Mouse (Mus musculus) heart, embryonic 12.5 days (tissue): ENCODE data around the gene Pum1. TPM values are rescaled to one million over a fixed set of nuclear protein-coding genes. Genes with fewer than 3 reads are reported as not detected.
A peak's percentile ranks its signal among the peaks of the same experiment; 100 is the strongest.

Source experiments
- ATAC-seq: fragments of 200-750 bp; cut with Nextera tagmentation; 2 replicates; pipeline ENCODE4 v1.8.0; 2017; ENCODE audit warnings: moderate TSS enrichment, moderate library complexity; ENCODE audit not compliant: insufficient number of reproducible peaks, low FRiP score
- H3K27ac ChIP-seq: fragments of 300-500 bp; sonication (generic); 2 replicates; pipeline ENCODE4 v1.5.1; 2016; ENCODE audit warnings: mild to moderate bottlenecking, moderate library complexity; ENCODE audit not compliant: poor library complexity, severe bottlenecking
- H3K27me3 ChIP-seq: fragments of 300-500 bp; sonication (generic); replicated peaks from 2 replicates; pipeline ENCODE4 v1.6.1; 2016; ENCODE audit warnings: mild to moderate bottlenecking, moderate library complexity
- H3K36me3 ChIP-seq: fragments of 300-500 bp; sonication (generic); 2 replicates; pipeline ENCODE4 v1.6.1; 2016; ENCODE audit warnings: mild to moderate bottlenecking, moderate library complexity
- H3K4me1 ChIP-seq: fragments of 300-500 bp; sonication (generic); replicated peaks from 2 replicates; pipeline ENCODE4 v1.6.1; 2016; ENCODE audit warnings: mild to moderate bottlenecking
- H3K4me2 ChIP-seq: fragments of 300-500 bp; sonication (generic); 2 replicates; pipeline ENCODE4 v1.6.1; 2016; ENCODE audit warnings: mild to moderate bottlenecking, moderate library complexity
- H3K4me3 ChIP-seq: fragments of 300-500 bp; sonication (generic); 2 replicates; pipeline ENCODE4 v1.5.1; 2016; ENCODE audit warnings: mild to moderate bottlenecking
- H3K9ac ChIP-seq: fragments of 300-500 bp; sonication (generic); 2 replicates; pipeline ENCODE4 v1.6.1; 2016; ENCODE audit warnings: mild to moderate bottlenecking, moderate library complexity
- H3K9me3 ChIP-seq: fragments of 300-500 bp; sonication (generic); replicated peaks from 2 replicates; pipeline ENCODE4 v1.6.1; 2016; ENCODE audit warnings: mild to moderate bottlenecking, moderate library complexity
- WGBS: fragments of 180-500 bp; shearing (Covaris S2); methylation state at CpG from one replicate; pipeline ENCODE4 v1.1.7; 2016; 5-methylcytosine and 5-hydroxymethylcytosine counted together
- polyA plus RNA-seq: library from polyadenylated mRNA; unstranded; fragments of >200 nt; fragmentation: Nextera tagmentation; extraction: Ambion mirVana; gene quantifications from 2 replicates; pipeline ENCODE4 v1.2.1, GENCODE M21; 2016

Pum1 gene
- polyA plus RNA-seq, 1 experiment from 2014 or later: 68.7 TPM

DNA sequence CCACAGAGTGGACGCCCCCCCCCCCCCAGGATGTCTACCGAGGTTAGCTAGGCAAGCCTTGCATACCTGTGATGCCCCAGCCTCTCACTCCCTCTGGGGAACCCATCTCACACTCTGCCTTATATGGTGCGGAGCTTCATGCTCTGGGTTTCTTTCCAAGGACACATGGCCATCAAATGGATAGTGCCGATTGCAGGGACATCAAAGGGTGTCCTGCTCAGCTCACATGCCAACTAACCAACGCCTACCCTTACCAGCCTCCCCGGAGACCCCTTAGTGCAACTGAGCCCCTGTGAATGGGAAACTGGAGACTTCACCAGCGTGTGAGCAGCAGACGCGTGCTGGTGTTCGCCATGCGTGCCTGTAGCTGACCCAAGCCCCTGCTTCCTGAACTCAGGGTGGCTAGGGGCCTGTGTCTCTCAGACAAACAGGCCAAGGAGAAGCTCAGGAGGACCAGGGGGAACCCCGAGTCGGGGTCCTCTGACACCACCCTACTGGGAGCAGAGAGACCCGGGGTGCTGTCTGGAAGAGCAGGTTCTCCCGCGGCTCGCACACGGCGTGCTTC lies 128.8 kb downstream of the Pum1 start:
- 7% methylated on average over 19 of the region's 19 CpGs for WGBS
- Histone ChIP-seq H3K4me3 (peak overlapping the region; percentile 78), H3K36me3 (no peaks in the 10 kb centered on the region), H3K9ac (peak overlapping the region; percentile 96), H3K9me3 (no peaks in the 10 kb centered on the region), H3K27ac (no peak overlapping the region), H3K4me1 (peaks cover 29% of the 10 kb centered on the region), H3K27me3 (0 out of 2 replicates have a peak, but pooled peaks cover 5% of the 10 kb centered on the region), H3K4me2 (peak overlapping the region; percentile 89)
- ATAC-seq: peak; percentile 12

- Histone ChIP-seq H3K4me3 (peak within 1 kb of the TSS; percentile 78), H3K4me2 (peak within 1 kb of the TSS; percentile 89), H3K4me1 (peaks cover 36% of the 10 kb centered on the region), H3K9me3 (no peaks in the 10 kb centered on the region), H3K27ac (peak within 1 kb of the TSS; percentile 28; the same call in 1 of the 2 replicates), H3K9ac (peak within 1 kb of the TSS; percentile 96), H3K27me3 (0 out of 2 replicates have a peak, but pooled peaks cover 5% of the 10 kb centered on the region), H3K36me3 (no peaks in the 10 kb centered on the region)
- whole genome bisulfite sequencing: 2% methylated on average over 84 of the region's 99 CpGs
- peak; percentile 27 for ATAC-seq
Measured at GRCm38 (mm10) chr4:130792376-130793179, 129.5 kb downstream of the Pum1 start, which contains the start of gene Sdc3. Gene Sdc3 (plus strand): TSS chr4:130792537.

DNA sequence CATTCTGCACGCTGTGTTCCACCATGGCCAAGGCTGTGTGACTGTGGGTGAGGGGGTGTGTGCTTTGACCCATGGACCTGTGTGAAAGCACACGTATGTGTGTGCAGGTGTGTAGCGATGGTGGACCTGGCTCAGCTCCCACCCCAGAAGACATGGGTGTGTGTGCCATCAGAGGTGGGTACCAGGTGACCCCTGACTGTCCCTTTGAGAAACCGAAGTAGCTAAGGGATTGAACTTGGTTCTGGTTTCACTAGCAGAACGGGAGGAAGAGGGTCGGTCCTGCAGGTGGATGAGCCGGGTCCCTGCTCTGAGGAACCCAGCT lies 130.0 kb downstream of the Pum1 start:
- peak; percentile 7; the same call in 1 of the 2 replicates for ATAC-seq
- peak overlapping the region; percentile 89 for H3K4me2 ChIP-seq
- peak overlapping the region; percentile 78 for H3K4me3 ChIP-seq
- H3K9me3 ChIP-seq: no peaks in the 10 kb centered on the region
- peaks cover 41% of the 10 kb centered on the region for H3K4me1 ChIP-seq
- no peak overlapping the region for H3K27ac ChIP-seq
- H3K27me3 ChIP-seq: 0 out of 2 replicates have a peak, but pooled peaks cover 5% of the 10 kb centered on the region
- peak overlapping the region; percentile 96 for H3K9ac ChIP-seq
- no peaks in the 10 kb centered on the region for H3K36me3 ChIP-seq
- WGBS: 38% methylated on average over 7 of the region's 7 CpGs

DNA sequence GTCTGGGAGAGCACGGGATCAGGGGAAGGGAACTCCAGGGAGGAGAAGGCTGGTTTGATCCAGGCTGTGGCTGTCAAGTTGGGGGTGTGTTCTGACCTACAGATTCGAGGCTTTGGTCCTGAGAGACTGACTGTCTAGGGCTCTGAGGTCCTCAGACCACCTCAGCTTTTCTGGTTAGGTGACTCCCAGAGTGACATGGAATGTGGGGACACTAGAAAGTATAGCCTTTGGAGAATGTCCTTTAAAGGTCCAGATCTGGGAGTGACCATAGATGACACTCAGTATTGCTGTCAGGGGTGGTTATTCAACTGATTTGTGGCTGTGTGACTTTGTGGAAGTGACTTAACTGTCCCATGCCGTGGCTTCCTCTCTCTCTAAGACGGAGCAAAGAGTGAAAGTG lies 131.7 kb downstream of the Pum1 start:
- no peak overlapping the region for H3K27ac ChIP-seq
- ATAC-seq: no peak
- peak overlapping the region; percentile 31; the same call in 1 of the 2 replicates for H3K9ac ChIP-seq
- peak overlapping the region; percentile 26; the same call in 1 of the 2 replicates for H3K4me2 ChIP-seq
- H3K36me3 ChIP-seq: no peaks in the 10 kb centered on the region
- no peak overlapping the region for H3K4me3 ChIP-seq
- 0 out of 2 replicates have a peak, but pooled peaks cover 5% of the 10 kb centered on the region for H3K27me3 ChIP-seq
- no peaks in the 10 kb centered on the region for H3K9me3 ChIP-seq
- 32% methylated on average over 4 of the region's 4 CpGs for WGBS
- H3K4me1 ChIP-seq: peaks cover 58% of the 10 kb centered on the region

- Histone ChIP-seq H3K27ac (no peak overlapping the region), H3K4me1 (peaks cover 70% of the 10 kb centered on the region), H3K36me3 (no peaks in the 10 kb centered on the region), H3K9ac (no peak overlapping the region), H3K27me3 (0 out of 2 replicates have a peak, but pooled peaks cover 5% of the 10 kb centered on the region), H3K4me2 (no peak overlapping the region), H3K4me3 (no peak overlapping the region), H3K9me3 (no peaks in the 10 kb centered on the region)
- no peak for ATAC-seq
- WGBS: 84% methylated on average over 6 of the region's 6 CpGs
Measured at GRCm38 (mm10) chr4:130795970-130796369, 132.8 kb downstream of the Pum1 start.

GRCm38 (mm10) chr4:130797201-130798051 lies 134.3 kb downstream of the Pum1 start:
- Histone ChIP-seq H3K9ac (peak overlapping the region; percentile 52; the same call in 1 of the 2 replicates), H3K4me3 (peak overlapping the region; percentile 3; the same call in 1 of the 2 replicates), H3K27ac (peak overlapping the region; percentile 82), H3K4me1 (peaks cover 78% of the 10 kb centered on the region), H3K36me3 (no peaks in the 10 kb centered on the region), H3K4me2 (peak overlapping the region; percentile 53), H3K9me3 (no peaks in the 10 kb centered on the region), H3K27me3 (0 out of 2 replicates have a peak, but pooled peaks cover 5% of the 10 kb centered on the region)
- 16% methylated on average over 15 of the region's 15 CpGs for WGBS
- ATAC-seq: peak; percentile 69

GRCm38 (mm10) chr4:130798416-130798815 lies 135.3 kb downstream of the Pum1 start:
- Histone ChIP-seq H3K9ac (peak overlapping the region; percentile 8; the same call in 1 of the 2 replicates), H3K4me1 (peaks cover 81% of the 10 kb centered on the region), H3K36me3 (no peaks in the 10 kb centered on the region), H3K27ac (peak overlapping the region; percentile 82), H3K9me3 (no peaks in the 10 kb centered on the region), H3K4me2 (no peak overlapping the region), H3K4me3 (no peak overlapping the region), H3K27me3 (0 out of 2 replicates have a peak, but pooled peaks cover 5% of the 10 kb centered on the region)
- 52% methylated on average over 1 of the region's 1 CpGs for WGBS
- ATAC-seq: no peak

GRCm38 (mm10) chr4:130799118-130799517 lies 136.0 kb downstream of the Pum1 start:
- Histone ChIP-seq H3K27me3 (0 out of 2 replicates have a peak, but pooled peaks cover 4% of the 10 kb centered on the region), H3K4me1 (peaks cover 85% of the 10 kb centered on the region), H3K36me3 (no peaks in the 10 kb centered on the region), H3K9me3 (no peaks in the 10 kb centered on the region), H3K4me3 (no peak overlapping the region), H3K9ac (no peak overlapping the region), H3K27ac (peak overlapping the region; percentile 82), H3K4me2 (no peak overlapping the region; the same call in 1 of the 2 replicates)
- ATAC-seq: 0 out of 2 replicates have a peak, but pooled peaks have one; percentile 9
- WGBS: 50% methylated on average over 4 of the region's 4 CpGs

- Histone ChIP-seq H3K36me3 (no peaks in the 10 kb centered on the region), H3K27me3 (no peaks in the 10 kb centered on the region), H3K4me3 (no peak overlapping the region), H3K9ac (no peak overlapping the region), H3K9me3 (no peaks in the 10 kb centered on the region), H3K4me1 (peaks cover 81% of the 10 kb centered on the region), H3K27ac (no peak overlapping the region), H3K4me2 (no peak overlapping the region; the same call in 1 of the 2 replicates)
- WGBS: 56% methylated on average over 5 of the region's 5 CpGs
- no peak for ATAC-seq
Measured at GRCm38 (mm10) chr4:130799582-130799981, 136.5 kb downstream of the Pum1 start.

DNA sequence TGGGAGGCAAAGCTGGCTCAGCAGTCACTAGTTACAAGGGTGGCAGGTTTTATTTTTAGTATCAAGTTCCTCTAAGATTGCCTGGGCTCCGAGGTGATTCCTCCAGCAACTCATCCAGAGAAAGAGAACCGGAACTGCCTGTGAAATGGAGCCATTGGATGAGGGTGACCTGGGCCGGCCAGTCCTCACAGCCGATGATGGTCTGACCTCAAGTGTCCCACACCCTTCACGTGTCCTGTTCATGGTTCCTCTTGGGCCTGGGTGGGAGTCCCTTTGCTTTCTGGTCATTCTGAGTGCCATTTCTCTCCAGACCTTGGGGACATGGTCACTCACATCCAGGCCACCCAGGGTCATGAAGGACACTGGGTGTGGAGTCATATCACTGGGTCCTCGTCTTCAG lies 137.0 kb downstream of the Pum1 start:
- no peak overlapping the region for H3K9ac ChIP-seq

More for the DNA sequence above, 137.0 kb downstream of the Pum1 start:
- Histone ChIP-seq H3K4me1 (peaks cover 83% of the 10 kb centered on the region), H3K9me3 (no peaks in the 10 kb centered on the region), H3K4me3 (no peak overlapping the region), H3K27ac (no peak overlapping the region), H3K27me3 (no peaks in the 10 kb centered on the region), H3K36me3 (no peaks in the 10 kb centered on the region), H3K4me2 (no peak overlapping the region)
- WGBS: 68% methylated on average over 6 of the region's 6 CpGs
- ATAC-seq: no peak
